Mouse (Mus musculus): ENCODE results near the gene Samm50. TPM values are rescaled to one million over a fixed set of nuclear protein-coding genes. Genes with fewer than 3 reads are reported as not detected.

Gene Samm50
- polyA plus RNA-seq, 1 experiment: 12.4 TPM

DNA sequence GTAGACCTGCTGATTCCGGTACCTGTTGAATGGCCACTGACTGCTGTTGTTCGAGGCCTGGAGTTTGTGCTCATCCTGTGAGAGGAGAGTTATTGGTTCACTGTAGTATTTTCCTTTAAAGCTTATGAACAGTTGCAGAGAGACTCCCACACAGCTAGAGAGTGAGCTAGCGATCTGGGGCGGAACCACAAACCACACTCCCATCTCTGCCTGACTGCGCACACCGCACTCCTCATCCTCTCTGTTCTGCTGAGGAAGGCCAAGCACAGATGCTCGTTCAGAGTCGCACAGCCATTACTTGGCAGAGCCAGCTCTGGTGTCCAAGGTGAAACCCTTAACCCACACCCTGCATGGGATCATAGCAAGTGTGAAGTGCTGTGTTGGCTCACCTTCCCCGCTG lies 13.3 kb upstream of the Samm50 start:
- TF ChIP-seq CTCF (IDR thresholded peaks at IDR 0.05; ENCODE audit: insufficient read depth, low read length) (no peak), POLR2A (IDR thresholded peaks at IDR 0.05; ENCODE audit: borderline replicate concordance, extremely low read depth, low read depth, low read length) (no peak)
- Histone ChIP-seq H3K4me1 (ENCODE audit: control insufficient read depth, insufficient read depth, low read length) (no peaks in the 10 kb centered on the region), H3K4me3 (replicated peaks; ENCODE audit: extremely low read depth, low read depth, low read length) (no peak overlapping the region)
- 82% methylated on average over 9 of the region's 9 CpGs for WGBS
- DNase-seq: no peak

DNA sequence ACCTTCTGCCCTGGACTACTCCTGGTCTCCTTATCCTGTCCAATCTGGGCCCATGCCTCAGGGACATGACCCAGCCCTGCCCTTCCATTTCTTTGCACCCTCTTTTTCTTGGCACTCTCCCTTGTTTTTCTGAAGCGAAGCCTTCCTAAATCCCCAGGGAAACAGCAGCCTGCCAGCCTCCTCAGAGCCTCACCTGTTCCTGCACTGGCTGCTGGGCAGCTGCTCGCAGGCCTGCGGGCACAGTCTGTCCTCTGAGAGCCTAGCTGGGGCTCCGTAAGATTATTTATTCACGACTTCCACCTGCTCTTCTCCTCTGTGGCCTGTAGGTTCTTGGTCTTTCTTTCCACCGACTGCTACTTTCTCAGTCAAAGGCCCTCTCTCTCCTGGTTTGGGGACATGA lies 10.0 kb upstream of the Samm50 start:
- H3K4me1 ChIP-seq (ENCODE audit: control insufficient read depth, insufficient read depth, low read length): 0 out of 2 replicates have a peak, but pooled peaks cover 3% of the 10 kb centered on the region
- WGBS: 62% methylated on average over 6 of the region's 6 CpGs
- TF ChIP-seq POLR2A (IDR thresholded peaks at IDR 0.05; ENCODE audit: borderline replicate concordance, extremely low read depth, low read depth, low read length) (no peak), CTCF (IDR thresholded peaks at IDR 0.05; ENCODE audit: insufficient read depth, low read length) (no peak)
- DNase-seq: no peak
- H3K4me3 ChIP-seq (replicated peaks; ENCODE audit: extremely low read depth, low read depth, low read length): no peak overlapping the region

DNA sequence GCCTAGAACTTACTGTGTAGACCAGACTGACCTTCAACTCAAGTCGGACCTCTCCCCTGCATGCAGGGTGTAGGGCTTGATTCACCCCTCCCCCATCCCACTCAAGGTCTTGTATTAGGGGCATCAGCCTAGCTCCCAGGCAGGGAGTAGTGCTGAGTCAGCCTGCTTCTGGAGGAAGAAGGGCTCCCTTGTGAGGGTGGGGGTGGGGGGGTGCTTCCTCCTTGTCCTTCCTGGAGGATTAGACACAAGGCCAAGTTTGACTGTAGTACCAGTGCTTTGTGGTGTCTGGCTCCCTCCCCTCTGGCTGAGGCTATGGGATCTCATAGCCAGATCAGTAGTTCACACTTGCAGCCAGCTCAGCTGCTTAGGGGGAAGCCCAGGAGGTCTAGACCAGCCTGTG lies 8.1 kb upstream of the Samm50 start:
- 19% methylated on average over 1 of the region's 1 CpGs for WGBS
- no peak for TF ChIP-seq POLR2A (IDR thresholded peaks at IDR 0.05; ENCODE audit: borderline replicate concordance, extremely low read depth, low read depth, low read length)
- no peak for TF ChIP-seq CTCF (IDR thresholded peaks at IDR 0.05; ENCODE audit: insufficient read depth, low read length)
- DNase-seq: no peak
- Histone ChIP-seq H3K4me1 (ENCODE audit: control insufficient read depth, insufficient read depth, low read length) (0 out of 2 replicates have a peak, but pooled peaks cover 3% of the 10 kb centered on the region), H3K4me3 (replicated peaks; ENCODE audit: extremely low read depth, low read depth, low read length) (no peak overlapping the region)

DNA sequence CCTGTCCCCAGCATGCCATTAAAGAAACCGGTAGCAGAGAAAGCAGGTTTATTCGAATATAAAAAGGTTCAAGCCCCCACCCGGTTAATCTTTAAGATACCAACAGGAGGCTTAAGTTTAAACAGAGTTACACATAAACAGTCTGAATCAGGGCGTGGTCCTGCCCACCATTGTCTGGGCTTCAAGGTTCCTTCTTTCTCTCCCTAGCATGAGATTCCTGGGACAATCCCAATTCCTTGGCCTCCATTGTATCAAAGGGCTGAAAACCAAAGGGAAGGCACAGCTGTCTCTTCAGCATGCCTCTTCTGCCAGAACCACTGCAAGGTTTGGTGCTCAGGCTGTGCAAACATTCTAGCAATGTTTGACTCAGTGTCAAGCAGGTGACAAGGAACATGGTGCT lies 5.8 kb upstream of the Samm50 start:
- TF ChIP-seq POLR2A (IDR thresholded peaks at IDR 0.05; ENCODE audit: borderline replicate concordance, extremely low read depth, low read depth, low read length) (no peak), CTCF (IDR thresholded peaks at IDR 0.05; ENCODE audit: insufficient read depth, low read length) (no peak)
- no peak for DNase-seq
- Histone ChIP-seq H3K4me1 (ENCODE audit: control insufficient read depth, insufficient read depth, low read length) (0 out of 2 replicates have a peak, but pooled peaks cover 3% of the 10 kb centered on the region), H3K4me3 (replicated peaks; ENCODE audit: extremely low read depth, low read depth, low read length) (no peak overlapping the region)
- WGBS: 46% methylated on average over 4 of the region's 4 CpGs

DNA sequence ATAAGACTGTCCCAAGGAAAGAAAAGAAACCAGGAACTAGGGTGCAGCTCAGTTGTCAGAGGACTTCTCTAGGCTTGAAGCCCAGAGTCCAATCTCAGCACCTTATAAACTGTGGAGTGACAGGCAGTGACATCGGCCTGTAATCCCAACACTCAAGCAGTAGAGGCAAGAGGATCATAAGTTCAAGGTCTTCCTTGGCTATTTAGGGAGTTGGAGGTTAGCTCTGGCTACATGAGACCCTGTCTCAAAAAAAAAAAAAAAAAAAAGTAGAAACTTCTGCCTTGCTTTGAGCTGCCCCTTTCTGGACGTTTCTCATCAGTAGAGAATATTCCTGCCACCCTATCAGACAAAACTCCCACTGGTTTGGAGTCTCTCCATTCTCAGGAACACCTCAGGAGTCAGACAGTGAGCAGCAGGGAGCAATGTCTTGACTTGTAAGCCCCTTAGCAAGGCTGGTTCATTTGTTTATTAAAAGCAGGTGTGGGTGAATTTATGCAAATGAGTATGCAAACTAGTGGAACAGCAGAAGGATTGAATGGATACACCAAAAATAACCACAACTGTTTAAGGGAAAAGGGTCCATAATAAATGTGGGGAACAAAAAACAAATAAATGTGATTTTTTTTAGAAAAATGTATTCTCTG lies 3.0 kb upstream of the Samm50 start:
- DNase-seq: no peak
- no peak for TF ChIP-seq CTCF (IDR thresholded peaks at IDR 0.05; ENCODE audit: insufficient read depth, low read length)
- no peak for TF ChIP-seq POLR2A (IDR thresholded peaks at IDR 0.05; ENCODE audit: borderline replicate concordance, extremely low read depth, low read depth, low read length)
- WGBS: 51% methylated on average over 2 of the region's 2 CpGs
- Histone ChIP-seq H3K4me3 (replicated peaks; ENCODE audit: extremely low read depth, low read depth, low read length) (no peak overlapping the region), H3K4me1 (ENCODE audit: control insufficient read depth, insufficient read depth, low read length) (peaks cover 5% of the 10 kb centered on the region; the same call in 1 of the 2 replicates)

DNA sequence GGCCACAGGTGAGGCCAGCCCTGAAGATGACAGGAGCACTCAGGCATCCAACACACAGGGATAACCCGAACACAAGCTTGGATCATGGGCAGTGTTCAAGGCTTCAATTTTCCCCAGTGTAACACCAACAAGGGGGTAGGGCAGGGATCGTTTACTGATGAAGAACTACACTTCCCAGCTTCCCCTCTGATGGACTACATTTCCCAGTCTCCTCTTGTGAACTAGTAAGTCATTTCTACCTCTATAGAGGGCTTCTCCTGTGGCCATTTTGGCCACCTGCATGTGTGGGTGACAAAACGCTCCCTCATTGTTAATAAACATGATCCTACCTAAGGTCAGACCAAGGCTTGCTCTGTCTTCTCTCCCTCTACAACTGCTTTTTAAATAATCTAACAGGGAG lies 2.2 kb upstream of the Samm50 start:
- no peak for TF ChIP-seq POLR2A (IDR thresholded peaks at IDR 0.05; ENCODE audit: borderline replicate concordance, extremely low read depth, low read depth, low read length)
- no peak for TF ChIP-seq CTCF (IDR thresholded peaks at IDR 0.05; ENCODE audit: insufficient read depth, low read length)
- DNase-seq: no peak
- Histone ChIP-seq H3K4me1 (ENCODE audit: control insufficient read depth, insufficient read depth, low read length) (peaks cover 3% of the 10 kb centered on the region; the same call in 1 of the 2 replicates), H3K4me3 (replicated peaks; ENCODE audit: extremely low read depth, low read depth, low read length) (no peak overlapping the region)
- 45% methylated on average over 3 of the region's 3 CpGs for WGBS

DNA sequence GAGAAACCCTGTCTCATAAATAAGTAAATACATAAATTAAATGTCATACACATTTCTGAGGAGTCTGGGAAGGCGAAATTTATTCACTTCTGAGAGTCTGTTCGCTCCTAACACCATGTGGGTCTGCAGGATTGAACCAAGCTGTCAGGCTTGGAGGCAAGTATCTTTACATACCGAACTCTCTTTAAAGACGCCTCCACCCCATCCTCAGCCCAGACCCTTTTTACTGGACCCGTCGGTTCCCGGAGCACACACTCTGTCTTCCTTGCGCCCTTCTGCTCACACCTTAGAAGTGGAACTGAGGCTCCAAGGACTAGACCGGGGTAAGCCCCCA lies 350 bp upstream of the Samm50 start:
- H3K4me3 ChIP-seq (replicated peaks; ENCODE audit: extremely low read depth, low read depth, low read length): peak overlapping the region; percentile 90
- TF ChIP-seq CTCF (IDR thresholded peaks at IDR 0.05; ENCODE audit: insufficient read depth, low read length) (no peak), POLR2A (IDR thresholded peaks at IDR 0.05; ENCODE audit: borderline replicate concordance, extremely low read depth, low read depth, low read length) (no peak)
- 3% methylated on average over 9 of the region's 9 CpGs for WGBS
- DNase-seq: no peak
- H3K4me1 ChIP-seq (ENCODE audit: control insufficient read depth, insufficient read depth, low read length): peaks cover 3% of the 10 kb centered on the region; the same call in 1 of the 2 replicates

DNA sequence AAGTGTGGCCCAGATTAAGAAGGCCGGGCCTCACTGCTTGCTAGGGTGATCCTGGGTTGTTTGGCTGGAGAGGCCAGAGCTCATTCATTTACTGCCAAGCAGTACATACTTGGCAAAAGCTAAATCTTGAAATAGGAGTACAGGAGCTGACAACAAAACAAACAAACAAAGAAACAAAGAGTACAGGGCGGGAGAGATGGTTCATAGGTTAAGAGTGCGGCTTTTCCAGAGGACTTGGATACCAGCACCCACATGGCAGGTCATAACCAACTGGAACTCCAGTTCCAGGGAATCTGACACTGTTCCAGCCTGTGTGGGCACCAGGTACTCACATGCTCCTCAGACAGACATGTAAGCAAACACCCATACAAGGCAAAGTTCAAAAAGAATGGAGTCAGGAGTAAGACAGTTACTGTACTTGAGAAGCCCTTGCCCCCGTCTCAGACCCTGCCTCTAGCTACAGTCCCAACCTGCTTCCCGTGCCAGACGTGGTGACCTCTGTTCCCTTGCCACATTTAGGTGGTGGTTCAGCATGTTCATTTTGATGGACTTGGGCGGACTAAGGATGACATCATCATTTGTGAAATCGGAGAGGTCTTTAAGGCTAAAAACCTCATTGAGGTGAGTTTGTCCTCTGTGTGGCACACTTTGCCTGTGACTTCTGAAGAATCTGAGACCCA lies 4.6 kb downstream of the Samm50 start:
- Histone ChIP-seq H3K4me3 (replicated peaks; ENCODE audit: extremely low read depth, low read depth, low read length) (no peak overlapping the region), H3K4me1 (ENCODE audit: control insufficient read depth, insufficient read depth, low read length) (peaks cover 3% of the 10 kb centered on the region; the same call in 1 of the 2 replicates)
- no peak for DNase-seq
- WGBS: 66% methylated on average over 8 of the region's 8 CpGs
- TF ChIP-seq POLR2A (IDR thresholded peaks at IDR 0.05; ENCODE audit: borderline replicate concordance, extremely low read depth, low read depth, low read length): no peak
- no peak for TF ChIP-seq CTCF (IDR thresholded peaks at IDR 0.05; ENCODE audit: insufficient read depth, low read length)

DNA sequence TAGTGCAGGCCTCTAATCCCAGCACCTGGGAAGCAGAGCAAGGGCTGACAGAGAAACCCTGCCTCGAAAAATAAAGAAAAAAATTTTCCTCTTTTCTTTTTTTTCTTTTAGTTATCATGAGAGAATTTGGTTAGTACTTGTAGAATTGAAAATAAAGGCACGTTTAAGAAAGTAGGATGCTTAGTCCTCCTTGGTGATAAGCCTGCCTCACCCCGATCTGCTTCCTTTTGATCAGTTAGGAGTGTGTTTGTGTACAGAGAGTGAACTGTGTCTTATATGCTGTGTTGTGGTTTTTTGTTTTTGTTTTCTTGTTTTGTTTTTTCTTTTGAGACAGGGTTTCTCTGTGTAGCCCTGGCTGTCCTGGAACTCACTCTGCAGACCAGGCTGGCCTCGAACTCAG lies 15.3 kb downstream of the Samm50 start:
- DNase-seq: no peak
- TF ChIP-seq CTCF (IDR thresholded peaks at IDR 0.05; ENCODE audit: insufficient read depth, low read length) (no peak), POLR2A (IDR thresholded peaks at IDR 0.05; ENCODE audit: borderline replicate concordance, extremely low read depth, low read depth, low read length) (no peak)
- Histone ChIP-seq H3K4me3 (replicated peaks; ENCODE audit: extremely low read depth, low read depth, low read length) (no peak overlapping the region), H3K4me1 (ENCODE audit: control insufficient read depth, insufficient read depth, low read length) (no peaks in the 10 kb centered on the region)
- 91% methylated on average over 4 of the region's 4 CpGs for WGBS

All from lung, adult 2 months (tissue).